8 mouse cellular contexts compared by ENCODE assay signal in the genomic region with DNA sequence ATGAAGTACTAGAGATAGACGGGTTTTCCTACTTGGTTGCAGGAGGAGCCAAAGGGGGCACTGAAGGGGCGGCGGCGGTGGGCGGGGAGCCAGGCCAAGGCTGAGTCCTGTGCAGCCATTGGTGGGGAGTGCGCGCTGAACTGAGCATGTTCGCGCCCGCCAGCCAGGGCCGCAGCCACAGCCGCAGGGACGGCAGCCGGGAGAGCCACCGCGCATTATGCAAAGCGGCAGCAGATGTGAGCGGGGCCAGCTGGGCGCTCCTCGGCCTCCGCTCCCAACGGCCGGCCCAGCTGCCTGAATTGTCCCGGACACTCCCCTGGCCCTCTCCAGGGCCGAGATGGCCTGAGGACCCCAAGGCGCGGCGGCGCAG. TPM values are rescaled to one million over a fixed set of nuclear protein-coding genes. Genes with fewer than 3 reads are reported as not detected.
DNase-seq lines count a peak whose midpoint lies in the region; ATAC-seq and TF ChIP-seq lines count a peak whose summit lies in the region.

Gene Fmn2 (plus strand): TSS at position 165 of the 370 bp plus-strand sequence.

- H3K36me3 ChIP-seq in forebrain, embryonic 11.5 days (ENCODE audit: control insufficient read depth, insufficient read depth, low read length), result no peaks in the 10 kb centered on the region; the same call in 1 of the 2 replicates
- H3K36me3 ChIP-seq in heart, embryonic 15.5 days, result no peaks in the 10 kb centered on the region
- H3K36me3 ChIP-seq in lung, postnatal 0 days (ENCODE audit: insufficient read depth, low read length), result no peaks in the 10 kb centered on the region

- TF ChIP-seq EP300 in lung, postnatal 0 days (IDR thresholded peaks at IDR 0.05), result no peak

- peak within 1 kb of the TSS; percentile 97 for H3K4me2 ChIP-seq in forebrain, embryonic 11.5 days (ENCODE audit: low read depth, low read length, severe bottlenecking)
- H3K4me2 ChIP-seq in heart, embryonic 15.5 days, result peak within 1 kb of the TSS; percentile 99
- peak within 1 kb of the TSS; percentile 79 for H3K4me2 ChIP-seq in lung, postnatal 0 days (replicated peaks; ENCODE audit: low read depth, low read length)

- H3K4me3 ChIP-seq in forebrain, embryonic 11.5 days (ENCODE audit: low read depth, low read length), result peak within 1 kb of the TSS; percentile 69
- H3K4me3 ChIP-seq in heart, embryonic 15.5 days, result peak within 1 kb of the TSS; percentile 63
- H3K4me3 ChIP-seq in lung, postnatal 0 days (ENCODE audit: low read depth, low read length), result peak within 1 kb of the TSS; percentile 33

- peaks cover 10% of the 10 kb centered on the region; the same call in 1 of the 2 replicates for H3K4me1 ChIP-seq in forebrain, embryonic 11.5 days (replicated peaks; ENCODE audit: control insufficient read depth, insufficient read depth, low read length)
- peaks cover 24% of the 10 kb centered on the region for H3K4me1 ChIP-seq in heart, embryonic 15.5 days (replicated peaks)
- H3K4me1 ChIP-seq in lung, postnatal 0 days (ENCODE audit: insufficient read depth, low read depth, low read length), result peaks cover 3% of the 10 kb centered on the region; the same call in 1 of the 2 replicates

- H3K27ac ChIP-seq in forebrain, embryonic 11.5 days (ENCODE audit: low read depth, low read length), result peak within 1 kb of the TSS; percentile 82
- no peak within 1 kb of the TSS for H3K27ac ChIP-seq in heart, embryonic 15.5 days
- no peak within 1 kb of the TSS for H3K27ac ChIP-seq in lung, postnatal 0 days (ENCODE audit: low read length)

- peak within 1 kb of the TSS; percentile 84 for H3K9ac ChIP-seq in forebrain, embryonic 11.5 days (ENCODE audit: low read length)
- peak within 1 kb of the TSS; percentile 63 for H3K9ac ChIP-seq in heart, embryonic 15.5 days
- no peak within 1 kb of the TSS for H3K9ac ChIP-seq in lung, postnatal 0 days (replicated peaks; ENCODE audit: low read depth)

- DNase-seq in ES-CJ7 (ENCODE audit: low read depth, low spot score), result peak; percentile 90
- peak; percentile 34 for DNase-seq in c-Kit-positive CD71-negative TER-119-negative erythroid progenitor cells, embryonic 14.5 days (ENCODE audit: low read depth)
- DNase-seq in forebrain, embryonic 11.5 days (ENCODE audit: low spot score), result peak; percentile 95
- DNase-seq in layer of hippocampus, postnatal 10 days (ENCODE audit: low spot score in 2 of 2), result peak; percentile 82 to 89
- peak; percentile 38 for DNase-seq in lung, postnatal 0 days (ENCODE audit: low spot score)
- peak; percentile 29 for DNase-seq in retina, adult 2 months (ENCODE audit: low read depth, low spot score)
- DNase-seq in yolk sac, embryonic 10.5 days (ENCODE audit: low spot score), result peak; percentile 66

- no peaks in the 10 kb centered on the region for H3K9me3 ChIP-seq in forebrain, embryonic 11.5 days (ENCODE audit: control insufficient read depth, low read length)
- H3K9me3 ChIP-seq in heart, embryonic 15.5 days (replicated peaks), result no peaks in the 10 kb centered on the region
- no peaks in the 10 kb centered on the region for H3K9me3 ChIP-seq in lung, postnatal 0 days (ENCODE audit: low read length)

- ATAC-seq in forebrain, embryonic 11.5 days (replicated peaks; ENCODE audit: low FRiP score), result peak; percentile 97
- ATAC-seq in heart, embryonic 15.5 days (replicated peaks; ENCODE audit: insufficient number of reproducible peaks, insufficient read depth, low FRiP score, low read depth), result peak; percentile 90
- peak; percentile 80 for ATAC-seq in lung, postnatal 0 days

- H3K27me3 ChIP-seq in forebrain, embryonic 11.5 days (ENCODE audit: control insufficient read depth, insufficient read depth, low read length), result no peaks in the 10 kb centered on the region
- H3K27me3 ChIP-seq in heart, embryonic 15.5 days, result peaks cover 26% of the 10 kb centered on the region
- peaks cover 10% of the 10 kb centered on the region for H3K27me3 ChIP-seq in lung, postnatal 0 days (replicated peaks; ENCODE audit: insufficient read depth, low read length)

- no peak for TF ChIP-seq CTCF in lung, postnatal 0 days (IDR thresholded peaks at IDR 0.05)

- 0% methylated on average over 20 of the region's 29 CpGs for WGBS in forebrain, embryonic 11.5 days
- under 1% methylated on average over 29 of the region's 29 CpGs for WGBS in heart, embryonic 15.5 days
- WGBS in lung, postnatal 0 days, result under 1% methylated on average over 26 of the region's 29 CpGs

RNA-seq across cellular contexts. Expression of gene Fmn2, which starts in this region (rescaled TPM):
- polyA plus RNA-seq in forebrain, embryonic 11.5 days (2014; fragmentation: Nextera tagmentation; extraction: Ambion mirVana), result 5.5 and 8.0 TPM in 2 replicates
- polyA plus RNA-seq in heart, embryonic 15.5 days (2015; fragmentation: Nextera tagmentation; extraction: Ambion mirVana), result 0.34 TPM in 2 replicates
- 10 to 100 TPM; 45.9 to 52.1 TPM for total RNA-seq in layer of hippocampus, postnatal 10 days (2021)
- polyA plus RNA-seq in lung, postnatal 0 days (2015; fragmentation: Nextera tagmentation; extraction: Ambion mirVana), result 0.26 and 0.33 TPM in 2 replicates

Comparison
In these comparisons a context has a peak if more than half of its experiments do, and no peak if none do; other contexts are left out.
1. Peak in ATAC-seq, H3K4me3 ChIP-seq, H3K9ac ChIP-seq and H3K4me2 ChIP-seq in heart, embryonic 15.5 days; RNA of the gene not detected or under 1 TPM.
2. Peak in DNase-seq, ATAC-seq, H3K4me3 ChIP-seq and H3K4me2 ChIP-seq in lung, postnatal 0 days; RNA of the gene not detected or under 1 TPM.
3. DNase-seq: peak in every context shown above with its lines; median percentile 95 in forebrain, embryonic 11.5 days; 90 in ES-CJ7; 86 in layer of hippocampus, postnatal 10 days; 66 in yolk sac, embryonic 10.5 days; 38 in lung, postnatal 0 days; 34 in c-Kit-positive CD71-negative TER-119-negative erythroid progenitor cells, embryonic 14.5 days; 29 in retina, adult 2 months.